Mouse (Mus musculus): ENCODE results near the gene Selenof.

Selenof gene

GRCm38 (mm10) chr3:144644202-144644601 lies 74.1 kb downstream of the Selenof start:
- no peak for DNase-seq

All from kidney, adult 18-20 months (tissue).